Mouse (Mus musculus) testis, postnatal 14 days (tissue): ENCODE data around the gene Slc16a12.

ENCODE experiments used
- DNase-seq: peaks from one replicate; pipeline ENCODE4 v3.0.0; 2021; ENCODE audit warnings: low spot score

Gene Slc16a12

DNA sequence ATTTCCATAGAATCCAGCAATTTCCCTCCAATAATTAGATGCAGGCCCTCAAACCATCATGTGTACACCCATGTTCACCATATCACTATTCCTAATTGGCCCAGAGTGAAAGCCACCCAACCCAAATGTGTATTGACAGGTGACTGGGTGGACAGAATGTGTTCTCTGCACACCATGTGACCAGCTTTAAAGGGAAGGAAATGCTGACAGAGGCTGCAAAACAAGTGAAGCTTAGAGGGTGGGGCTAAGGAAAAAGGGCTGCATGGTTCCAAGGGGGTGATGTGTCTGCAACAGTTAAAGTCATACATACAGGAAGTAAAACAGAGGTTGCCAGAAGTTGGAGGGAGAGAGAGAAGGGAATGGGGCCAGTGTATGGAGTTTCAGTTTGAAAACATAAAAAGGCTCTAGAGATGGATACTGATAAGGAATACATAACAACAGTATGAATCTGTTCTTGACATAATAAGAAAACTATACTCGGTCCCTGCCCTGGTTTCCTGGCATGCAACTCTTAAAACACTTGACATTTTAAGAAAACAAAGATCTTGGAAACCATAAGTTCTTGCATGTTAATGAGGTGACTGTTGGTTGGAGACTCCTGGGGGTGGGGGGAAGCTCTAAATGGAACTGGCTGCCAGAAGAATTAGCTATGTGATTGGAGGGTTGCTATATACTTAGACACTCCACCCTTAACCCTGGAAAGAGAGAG, 20.7 kb downstream of the Slc16a12 start:
- DNase-seq, result no peak

DNA sequence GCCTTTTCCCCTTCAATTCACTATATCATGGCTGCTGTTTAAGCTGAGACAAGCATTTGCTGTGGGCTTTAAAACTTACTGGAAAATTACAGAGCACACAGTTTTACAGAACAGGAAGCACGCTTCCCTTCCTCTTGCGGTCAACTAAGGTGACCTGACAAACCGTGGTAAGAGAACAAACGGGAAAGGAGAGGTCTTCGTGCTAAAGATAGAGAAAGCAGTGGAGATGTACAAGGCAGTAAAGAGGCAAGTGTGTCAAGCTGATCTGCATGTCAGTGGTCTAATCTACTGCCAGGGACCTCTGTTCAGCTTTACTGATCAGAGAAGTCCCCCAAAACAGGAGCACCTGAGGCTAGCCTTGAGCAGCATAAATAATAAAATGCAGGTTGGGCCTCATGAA, 21.7 kb downstream of the Slc16a12 start:
- no peak for DNase-seq

DNA sequence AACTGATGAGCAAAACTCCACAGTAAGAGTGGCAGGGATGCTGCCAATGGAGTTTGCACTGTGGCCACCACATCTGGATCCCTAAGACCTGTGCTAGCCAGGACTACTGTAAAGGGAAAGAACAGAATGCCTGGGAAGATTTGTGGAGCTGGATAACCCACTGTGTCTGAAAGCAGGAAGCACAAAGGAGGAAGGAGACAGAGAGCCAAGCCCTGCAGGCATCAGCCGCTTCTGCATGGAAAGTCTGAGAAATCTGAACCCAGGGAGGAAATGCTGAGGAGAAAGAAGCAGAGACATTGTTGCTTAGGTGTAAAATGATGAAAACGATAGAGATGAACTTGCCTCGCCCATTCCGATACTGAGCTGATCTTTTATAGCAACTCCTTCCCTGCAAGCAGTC, 22.5 kb downstream of the Slc16a12 start:
- DNase-seq, result no peak

DNA sequence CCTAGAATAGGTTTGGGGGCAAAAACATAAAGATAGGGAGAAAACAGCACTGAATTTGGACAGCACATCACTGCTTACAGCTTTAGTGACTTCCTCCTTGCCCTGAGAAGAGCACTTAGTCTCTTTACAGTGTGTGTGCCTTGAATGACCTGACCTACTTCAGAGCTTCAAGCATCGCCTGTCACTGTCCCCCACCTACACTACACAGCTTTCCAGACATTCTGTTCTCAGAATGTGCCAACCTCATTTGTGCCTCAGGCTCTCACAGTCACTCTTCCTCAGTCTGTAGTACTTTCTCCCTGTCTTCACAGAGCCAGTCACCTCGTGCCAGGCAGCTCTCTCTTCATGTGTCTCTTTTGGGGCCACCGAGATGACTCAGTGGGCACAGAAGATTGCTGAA, 24.5 kb downstream of the Slc16a12 start:
- no peak for DNase-seq

DNA sequence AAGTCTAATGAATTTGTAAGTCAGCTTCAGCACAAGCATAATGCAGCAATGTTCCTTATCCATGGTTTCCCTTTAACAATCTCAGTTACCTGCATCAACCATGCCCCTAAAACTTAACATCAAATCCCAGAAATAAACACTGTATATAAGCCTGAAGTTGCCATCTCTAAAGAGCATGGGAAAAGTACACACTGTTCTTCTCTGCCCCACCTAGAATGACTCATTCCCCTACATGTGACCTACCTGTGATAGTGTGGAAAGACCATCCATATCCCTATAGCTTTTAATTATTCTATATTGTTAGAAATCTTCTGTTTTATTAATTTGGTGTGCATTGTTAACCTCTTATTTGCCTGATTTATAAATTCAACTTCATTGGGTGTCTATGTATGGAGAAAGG, 27.0 kb downstream of the Slc16a12 start:
- no peak for DNase-seq

DNA sequence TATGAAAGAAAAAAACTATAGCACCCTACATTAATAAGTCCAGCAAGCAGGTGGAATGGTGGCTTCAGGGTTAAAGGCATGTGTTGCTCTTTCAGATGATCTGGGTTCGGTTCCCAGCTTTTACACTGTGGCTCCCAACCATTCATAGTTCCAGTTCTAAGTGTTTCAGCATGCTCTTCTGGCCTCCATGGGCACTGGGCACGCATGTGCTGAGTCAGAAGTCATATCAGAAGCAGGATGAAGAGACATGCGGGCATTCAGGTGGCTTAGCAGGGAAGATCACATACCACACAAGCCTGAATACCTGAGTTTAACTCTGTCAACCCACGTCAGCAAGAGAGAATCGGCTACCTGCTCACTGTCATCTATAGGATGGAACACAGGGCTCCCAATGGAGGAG, 28.1 kb downstream of the Slc16a12 start:
- no peak for DNase-seq

DNA sequence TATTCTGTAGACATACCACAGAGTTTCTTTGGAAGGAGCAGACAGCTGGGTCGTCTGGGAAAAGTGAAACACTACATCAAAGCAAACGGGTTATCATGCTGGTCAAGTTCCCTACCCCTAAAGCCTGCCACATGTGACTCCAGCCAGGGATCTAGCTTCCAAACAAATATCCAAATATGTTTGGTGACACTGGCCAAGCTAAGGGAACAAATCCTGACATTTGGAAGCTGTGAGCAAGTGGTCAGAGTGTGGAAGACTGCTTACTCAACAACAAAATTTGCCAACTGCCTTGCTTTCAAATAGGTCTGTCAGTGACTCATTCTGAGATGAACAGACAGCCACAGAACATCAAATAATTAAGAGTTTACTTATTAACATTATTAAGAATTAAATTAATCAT, 28.6 kb downstream of the Slc16a12 start:
- DNase-seq, result no peak

DNA sequence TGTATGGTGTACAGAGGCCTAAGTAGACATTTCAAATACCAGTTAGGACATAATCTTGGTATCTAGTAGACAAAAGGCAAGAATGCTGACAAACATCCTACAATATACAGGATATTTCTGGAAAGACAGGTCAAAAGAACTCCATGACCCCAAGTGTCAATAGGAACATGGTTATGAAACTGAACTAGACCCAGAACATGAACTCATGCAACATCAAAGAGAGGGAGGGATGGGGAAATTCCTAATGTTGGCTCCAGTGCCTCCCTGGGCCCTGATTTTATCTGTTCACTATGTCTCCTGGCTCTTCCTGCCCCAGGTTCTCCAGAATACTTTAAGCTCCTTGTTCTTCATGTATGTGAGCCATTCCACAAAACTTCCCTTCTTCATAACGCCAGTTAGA, 31.2 kb downstream of the Slc16a12 start:
- no peak for DNase-seq

DNA sequence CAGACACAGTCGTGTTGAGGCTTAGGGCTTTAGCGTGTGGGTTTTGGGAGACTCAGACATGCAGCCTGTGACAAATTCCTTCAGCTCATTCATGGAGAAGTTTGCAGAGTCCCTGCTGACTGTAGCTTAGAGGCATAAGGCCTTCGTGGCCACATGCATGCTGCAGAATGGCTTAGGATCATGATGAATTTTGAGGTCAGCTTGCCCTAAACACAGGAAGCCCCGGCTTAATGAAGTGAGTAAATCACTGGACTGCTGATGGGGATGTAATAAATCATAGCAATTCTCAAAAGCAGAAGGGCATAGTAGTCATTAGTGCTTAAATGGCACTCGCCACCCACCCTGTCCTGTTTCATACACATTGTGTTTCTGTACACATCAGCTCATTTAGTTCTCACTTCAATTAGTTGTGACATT, 32.8 kb downstream of the Slc16a12 start:
- no peak for DNase-seq

DNA sequence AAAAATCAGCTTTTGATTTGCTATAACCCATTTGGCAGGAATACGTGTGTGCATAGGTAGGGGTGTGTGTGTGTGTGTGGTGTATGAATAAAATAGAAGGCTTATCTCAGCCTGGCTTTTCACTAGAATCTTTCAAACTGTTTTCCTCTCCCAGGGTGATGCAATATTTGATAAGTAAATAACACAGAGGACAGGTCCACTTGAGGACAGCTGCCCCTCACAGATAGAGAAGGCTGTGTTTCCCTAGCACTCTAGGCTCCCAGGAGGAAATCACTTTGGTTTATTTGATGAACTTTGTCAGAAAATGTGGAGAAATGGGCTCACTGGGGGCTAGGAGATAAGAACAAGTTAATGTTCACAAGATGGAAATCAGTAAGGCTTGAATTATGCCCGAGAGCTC, 35.0 kb downstream of the Slc16a12 start:
- no peak for DNase-seq

DNA sequence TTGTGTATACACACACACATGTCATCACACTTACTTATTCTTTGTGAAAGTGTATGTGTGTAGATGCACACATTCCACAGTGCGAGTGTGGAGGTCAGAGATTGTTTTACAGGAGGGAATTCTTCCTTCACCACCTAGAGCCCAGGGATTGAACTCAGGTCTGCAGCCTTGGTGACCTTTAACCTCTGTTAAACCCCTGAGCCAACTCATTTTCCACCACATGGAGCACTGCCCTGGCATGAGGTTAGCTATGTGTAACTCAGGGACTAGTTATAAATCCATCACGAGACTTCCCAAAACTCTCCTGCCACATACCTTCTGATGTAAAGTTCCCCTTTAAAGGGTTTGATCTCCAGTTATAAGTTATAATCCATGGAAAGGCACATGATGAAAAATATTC, 38.9 kb downstream of the Slc16a12 start:
- no peak for DNase-seq

DNA sequence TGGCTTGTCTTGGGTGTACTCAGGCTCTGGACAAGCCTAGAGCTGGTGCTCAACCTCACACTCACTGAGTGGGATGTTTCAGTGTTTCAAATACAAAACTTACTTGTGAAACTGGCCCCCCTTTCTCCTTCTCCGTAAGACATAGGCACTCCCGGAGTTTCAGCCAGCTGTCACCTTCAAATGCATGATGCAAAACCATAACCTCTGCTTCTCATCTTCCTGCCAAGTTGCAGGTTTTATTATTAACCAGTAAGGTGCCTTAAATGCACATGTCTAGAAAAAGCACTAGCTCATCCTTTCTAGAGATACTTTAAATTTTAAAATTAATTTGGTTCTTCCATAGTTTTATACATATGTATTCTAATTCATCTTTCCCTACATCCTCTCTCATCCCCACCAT, 39.5 kb downstream of the Slc16a12 start:
- no peak for DNase-seq

DNA sequence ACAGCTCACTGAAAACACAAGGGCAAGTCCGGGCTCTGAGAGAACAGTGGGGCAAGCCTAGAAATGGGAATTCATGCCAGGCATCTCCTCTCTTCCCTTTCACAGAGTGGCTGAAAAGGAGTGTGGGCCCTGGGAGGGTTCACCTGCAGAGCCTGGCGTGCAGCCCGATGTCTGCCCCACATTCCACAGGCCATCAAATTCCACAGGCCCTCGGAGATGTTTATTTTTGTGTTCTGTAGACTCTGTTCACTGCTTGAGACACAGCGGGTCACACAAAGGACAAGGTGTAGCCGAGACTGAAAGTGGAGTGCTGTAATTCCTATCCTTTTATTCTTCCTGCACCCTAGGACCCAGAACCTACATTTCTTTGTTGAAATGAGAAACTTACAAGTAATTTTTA, 40.8 kb downstream of the Slc16a12 start:
- no peak for DNase-seq

DNA sequence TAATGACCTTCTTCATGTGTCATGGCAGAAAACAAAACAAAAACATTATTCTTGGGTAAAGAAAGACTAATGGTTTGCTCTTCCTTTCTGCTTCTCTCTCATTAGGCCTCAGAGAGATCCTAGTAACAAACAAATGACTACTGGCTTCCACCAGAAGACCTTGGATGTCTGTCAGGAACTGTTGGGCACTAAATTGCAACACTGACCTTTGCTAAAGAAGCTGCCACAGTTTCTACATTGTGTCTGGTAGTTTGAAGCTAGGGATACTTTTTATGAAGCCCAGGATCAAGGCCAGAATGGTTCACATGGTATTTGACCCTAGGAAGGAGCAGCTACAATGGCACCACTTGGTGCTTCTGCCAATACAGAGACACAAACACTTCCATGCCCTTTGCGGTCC, 41.9 kb downstream of the Slc16a12 start:
- no peak for DNase-seq

DNA sequence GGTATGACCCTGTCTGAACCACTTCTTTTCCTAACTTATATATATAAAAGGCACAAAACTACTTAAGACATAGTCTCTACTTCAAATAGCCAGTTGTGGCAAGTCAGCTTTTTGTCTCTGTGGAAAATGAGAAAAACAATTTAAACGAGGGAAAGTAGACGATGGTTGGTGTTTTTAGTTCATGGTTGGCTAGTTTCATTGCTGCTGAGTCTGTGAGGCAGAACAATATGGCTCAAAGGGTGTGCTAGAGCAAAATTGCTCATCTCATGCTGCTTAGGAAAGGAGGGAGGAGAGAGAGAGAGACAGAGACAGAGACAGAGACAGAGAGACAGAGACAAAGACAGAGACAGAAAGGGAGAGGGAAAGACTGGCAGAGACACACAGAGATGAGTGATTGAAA, 47.8 kb downstream of the Slc16a12 start:
- DNase-seq, result no peak

DNA sequence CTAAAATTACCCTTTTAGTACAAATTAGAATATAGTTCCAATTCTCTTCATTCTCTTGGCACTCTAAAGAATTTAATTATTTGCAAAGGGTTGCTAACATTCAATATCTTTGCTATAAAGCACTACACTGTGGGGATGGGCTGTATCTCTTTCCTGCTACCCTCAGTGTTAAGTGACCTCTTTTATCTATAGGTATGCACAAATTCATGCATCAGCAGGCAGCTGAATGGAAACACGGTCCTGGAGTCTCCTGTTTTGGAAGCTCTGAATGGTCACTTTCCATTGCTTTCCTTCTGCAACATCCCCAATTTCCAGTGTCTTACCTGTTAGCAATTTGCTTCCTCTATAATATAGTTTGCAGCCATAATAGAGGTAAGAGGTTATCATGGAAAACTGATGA, 48.2 kb downstream of the Slc16a12 start:
- DNase-seq, result no peak

DNA sequence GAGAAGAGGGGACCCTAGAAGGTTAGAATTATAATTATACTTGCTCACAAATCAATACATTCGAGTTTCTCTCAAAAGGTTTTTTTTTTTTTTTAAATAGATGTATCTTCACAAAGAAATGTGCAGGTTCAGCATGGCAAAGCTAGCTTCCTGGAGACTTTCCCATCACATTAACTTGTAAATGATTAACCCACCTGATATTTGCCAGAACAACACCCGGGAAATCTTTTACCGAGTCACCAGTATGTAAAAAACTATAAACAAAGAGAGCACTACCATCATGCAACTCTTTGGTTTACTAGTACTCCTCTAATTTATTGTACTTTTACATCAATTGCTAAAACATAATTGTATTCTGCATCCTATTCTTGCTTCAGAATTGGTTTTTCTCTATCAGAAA, 48.7 kb downstream of the Slc16a12 start:
- no peak for DNase-seq

DNA sequence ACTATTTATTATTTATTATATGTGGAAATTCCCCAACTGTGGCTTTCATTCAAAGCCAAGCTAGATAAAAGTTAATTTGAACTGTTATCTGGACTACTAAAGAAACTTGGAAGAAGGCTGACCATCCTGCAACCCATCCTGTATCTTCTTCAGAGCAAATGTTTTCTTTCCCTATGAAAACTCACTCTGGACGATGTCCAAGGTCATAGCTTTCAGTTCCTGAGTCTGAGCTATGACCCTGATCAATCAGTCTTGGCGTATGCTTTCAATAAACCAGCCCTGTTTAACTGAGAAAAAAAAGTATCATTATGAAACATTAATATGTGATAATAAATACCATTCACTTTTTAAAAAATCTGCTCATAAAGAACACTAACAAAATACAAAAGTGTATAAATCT, 49.6 kb downstream of the Slc16a12 start:
- no peak for DNase-seq

DNA sequence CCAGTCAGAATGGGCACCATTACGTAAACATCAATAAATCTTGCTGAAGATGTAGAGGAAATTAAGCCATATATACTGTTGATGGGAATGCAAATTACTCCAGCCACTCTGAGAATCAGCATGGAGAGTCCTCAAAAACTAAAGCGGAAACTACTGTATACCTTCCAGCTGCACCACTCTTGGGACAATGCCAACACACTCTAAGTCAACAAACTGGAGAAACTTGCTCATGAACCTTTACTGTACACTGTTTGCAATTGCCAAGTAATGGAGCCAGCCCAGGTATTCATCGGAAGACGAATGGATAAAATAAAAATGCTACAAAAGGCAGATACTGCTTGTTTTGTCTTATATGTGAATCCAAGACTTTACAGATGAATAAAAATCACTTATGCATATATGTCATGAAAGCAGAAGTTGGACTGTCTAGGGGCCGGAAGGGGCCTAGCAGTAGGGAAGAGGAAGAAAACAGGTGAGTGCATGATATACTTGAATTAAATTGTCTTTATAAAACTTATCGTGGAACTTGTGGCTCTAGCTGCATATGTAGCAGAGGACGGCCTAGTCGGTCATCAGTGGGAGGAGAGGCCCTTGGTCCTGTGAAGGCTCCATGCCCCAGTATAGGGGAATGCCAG, 50.6 kb downstream of the Slc16a12 start:
- DNase-seq, result no peak

DNA sequence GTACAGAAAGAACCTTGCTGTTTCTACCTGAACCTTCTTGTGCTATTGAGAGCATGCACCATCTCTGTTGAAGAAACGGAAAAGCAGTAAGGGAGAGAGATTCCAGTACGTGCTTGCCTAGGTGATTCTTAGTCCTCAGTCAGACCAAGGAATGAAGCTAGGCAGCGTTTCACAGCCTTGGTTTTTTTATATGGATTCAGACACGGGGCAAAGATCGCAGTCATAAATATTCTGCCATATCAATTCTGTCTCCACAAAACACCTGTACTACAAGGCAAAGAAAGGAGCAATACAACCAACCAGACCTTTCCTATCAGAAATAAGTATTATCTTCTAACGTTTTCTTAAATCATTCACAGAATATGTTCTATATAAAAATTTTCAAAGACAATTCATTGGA, 55.7 kb downstream of the Slc16a12 start:
- DNase-seq, result no peak

DNA sequence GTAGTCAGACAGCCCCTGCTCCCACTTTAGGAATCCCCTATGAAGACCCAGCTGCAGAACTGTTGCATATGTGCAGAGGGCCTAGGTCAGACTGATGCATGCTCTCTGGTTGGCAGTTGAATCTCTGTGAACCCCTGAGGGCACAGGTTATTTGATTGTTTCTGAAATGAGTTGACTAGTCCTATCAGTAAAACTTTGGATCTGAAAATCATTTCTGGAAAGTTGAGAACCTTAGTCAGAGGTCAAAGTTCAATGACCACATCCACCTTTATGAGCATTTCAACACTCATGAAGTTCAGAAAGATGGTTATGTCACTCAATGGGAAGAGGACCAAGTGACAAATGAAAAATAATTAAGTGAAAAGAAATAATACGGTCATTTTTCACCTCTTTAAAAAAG, 61.6 kb downstream of the Slc16a12 start:
- no peak for DNase-seq

DNA sequence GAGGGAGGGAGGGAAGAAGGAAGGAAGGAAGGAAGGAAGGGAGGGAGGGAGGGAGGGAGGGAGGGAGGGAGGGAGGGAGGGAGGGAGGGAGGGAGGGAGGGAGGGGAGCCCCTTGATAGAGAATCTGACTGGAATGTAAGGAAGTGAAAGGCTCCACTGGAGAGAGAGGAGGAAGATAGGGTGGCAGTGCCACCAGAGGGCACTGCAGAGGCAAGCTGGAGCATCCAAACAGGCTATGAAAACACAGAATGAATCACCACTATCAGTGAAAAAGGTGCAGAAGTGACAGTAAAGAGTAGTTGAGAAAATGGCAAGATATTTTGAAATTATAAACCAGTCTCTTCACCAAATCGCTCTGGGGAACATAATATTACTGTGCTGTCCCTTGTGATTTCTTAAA, 62.2 kb downstream of the Slc16a12 start:
- DNase-seq, result no peak

DNA sequence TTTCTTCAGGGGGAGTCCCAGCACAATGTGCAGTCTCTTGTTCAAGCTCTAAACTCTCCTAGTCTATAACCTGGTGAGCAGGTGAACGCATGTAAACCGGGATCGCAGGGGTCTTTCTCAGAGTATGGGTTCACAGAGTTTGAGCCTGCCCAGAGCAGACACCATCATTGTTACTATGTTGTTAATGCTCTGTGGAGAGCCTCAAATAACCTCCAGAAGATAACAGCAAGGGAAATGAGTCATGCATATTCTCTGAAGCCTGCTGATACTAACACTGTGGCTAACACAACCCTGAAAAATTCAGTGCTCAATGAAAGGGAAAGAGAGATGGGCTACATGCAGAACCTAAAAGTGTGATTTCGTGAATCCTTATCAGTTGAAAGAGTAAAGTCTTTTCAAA, 68.7 kb downstream of the Slc16a12 start:
- no peak for DNase-seq

DNA sequence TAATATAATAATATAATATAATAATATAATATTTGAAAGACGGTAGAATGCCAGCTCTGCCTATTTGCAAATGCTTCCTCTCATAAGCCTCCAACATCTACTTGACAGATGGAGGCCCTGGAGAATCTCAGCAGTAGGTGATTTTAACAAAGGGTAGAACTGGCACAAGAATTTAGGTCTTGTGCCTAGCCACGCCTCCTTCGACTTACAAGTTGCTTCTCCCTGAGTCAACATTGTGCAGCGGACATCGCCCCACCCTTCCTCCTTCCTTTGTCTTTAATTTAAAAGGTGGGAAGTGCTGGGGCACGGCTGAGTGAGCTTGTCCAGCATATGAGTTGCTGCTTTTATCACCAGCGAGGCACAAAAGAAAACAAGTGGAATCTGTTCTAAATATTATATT, 73.6 kb downstream of the Slc16a12 start:
- DNase-seq, result no peak
